Mouse (Mus musculus) urinary bladder, postnatal 25 days (tissue): Measurements from ENCODE around the gene Gm5767.
A peak's percentile ranks its signal among the peaks of the same experiment; 100 is the strongest.

ENCODE experiments used
- DNase-seq: peaks from one replicate; pipeline ENCODE4 v3.0.0; 2022; ENCODE audit warnings: low spot score

The Gm5767 gene

GRCm38 (mm10) chr16:8680470-8680869 lies at the start of gene Gm5767:
TSS of gene Gm5767 (plus strand) at chr16:8680770.
- no peak for DNase-seq

- DNase-seq, result no peak
These were observed 49.1 kb upstream of the Gm5767 start for GRCm38 (mm10) chr16:8631428-8631827.

GRCm38 (mm10) chr16:8636867-8637216 lies 43.7 kb upstream of the Gm5767 start:
- DNase-seq, result peak; percentile 31

- peak; percentile 75 for DNase-seq
These were observed 43.1 kb upstream of the Gm5767 start, which contains the start of the genes Pmm2 and Tmem186 for GRCm38 (mm10) chr16:8637217-8638051. TSS of gene Pmm2 (plus strand) at chr16:8637674. TSS of gene Tmem186 (minus strand) at chr16:8637712.

GRCm38 (mm10) chr16:8638131-8638530 lies 42.4 kb upstream of the Gm5767 start:
- DNase-seq, result no peak

DNA sequence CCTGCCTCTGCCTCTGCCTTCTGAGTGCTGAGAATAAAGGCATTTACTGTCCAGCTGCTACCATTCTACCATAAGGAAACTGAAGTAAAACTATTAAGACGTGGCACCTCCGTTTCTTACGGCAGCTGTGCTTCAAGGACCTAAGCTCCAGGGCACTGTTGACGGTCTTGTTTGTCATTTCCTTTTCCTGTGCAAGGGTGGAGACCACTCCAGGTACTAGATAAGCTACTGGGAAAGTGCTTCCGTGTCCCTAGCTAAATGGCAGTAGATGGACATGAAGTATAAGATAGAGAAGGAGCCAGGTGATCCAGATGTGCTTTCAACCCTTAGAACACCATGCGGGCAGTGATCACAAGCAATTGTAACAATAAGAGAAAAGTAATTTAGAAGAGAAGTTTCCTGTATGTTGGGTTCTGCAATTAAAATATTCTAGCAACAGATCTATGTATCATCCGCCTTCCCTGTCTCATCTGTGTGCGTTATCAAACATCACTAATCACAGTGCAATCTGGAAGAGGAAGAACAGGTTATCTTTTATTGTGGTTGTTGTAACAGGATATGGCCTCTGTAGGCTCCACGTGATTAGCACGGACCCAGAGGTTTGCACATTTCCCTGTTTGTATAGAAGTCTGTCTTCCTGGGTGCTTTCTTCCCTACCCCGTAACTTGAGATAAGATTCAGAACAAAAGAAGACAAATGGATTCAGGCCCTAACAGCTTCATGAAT lies 40.9 kb upstream of the Gm5767 start:
- no peak for DNase-seq

GRCm38 (mm10) chr16:8643855-8644254 lies 36.7 kb upstream of the Gm5767 start:
- peak; percentile 29 for DNase-seq

- no peak for DNase-seq
These were observed 35.0 kb upstream of the Gm5767 start for GRCm38 (mm10) chr16:8645546-8645945.

- DNase-seq, result no peak
These were observed 30.6 kb upstream of the Gm5767 start for GRCm38 (mm10) chr16:8650007-8650406.

- DNase-seq, result no peak
These were observed 25.5 kb upstream of the Gm5767 start for GRCm38 (mm10) chr16:8655108-8655507.

DNA sequence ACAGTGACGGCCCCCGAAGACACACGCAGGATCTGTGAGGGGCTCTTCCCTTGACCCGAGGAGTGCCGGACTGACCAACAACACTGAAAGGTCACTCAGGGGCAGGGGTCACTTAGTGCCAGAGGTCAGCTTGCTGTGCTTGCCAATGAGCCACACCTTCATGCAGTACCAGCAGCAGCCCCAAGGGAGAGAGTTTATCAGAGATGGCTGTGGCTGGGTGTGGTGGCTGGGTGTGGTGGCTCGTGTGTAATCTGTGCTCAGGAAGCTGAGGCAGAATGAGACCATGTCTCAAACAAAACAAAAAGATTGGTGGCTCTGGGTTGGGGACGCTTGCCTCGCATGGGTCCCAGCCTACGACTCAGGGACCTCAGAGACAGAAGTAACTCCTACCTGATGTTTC lies 25.0 kb upstream of the Gm5767 start:
- no peak for DNase-seq

DNA sequence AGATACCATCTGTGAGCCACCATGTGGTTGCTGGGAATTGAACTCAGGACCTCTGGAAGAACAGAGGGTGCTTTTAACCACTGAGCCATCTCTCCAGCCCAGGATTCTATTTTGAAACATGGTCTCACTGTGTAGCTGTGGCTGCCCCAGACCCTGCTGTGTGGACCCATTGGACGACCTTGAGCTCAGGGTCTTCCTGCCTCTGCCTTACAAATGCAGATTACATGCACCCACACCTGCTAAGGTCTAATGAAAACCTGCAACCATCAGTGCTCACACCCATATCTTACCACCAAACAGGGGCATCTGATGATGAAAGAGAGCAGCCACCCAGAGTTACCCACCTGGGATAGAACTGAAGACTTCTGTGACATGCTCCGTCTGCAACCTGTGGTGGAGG lies 24.3 kb upstream of the Gm5767 start:
- DNase-seq, result no peak

GRCm38 (mm10) chr16:8658349-8658748 lies 22.2 kb upstream of the Gm5767 start:
- no peak for DNase-seq

DNA sequence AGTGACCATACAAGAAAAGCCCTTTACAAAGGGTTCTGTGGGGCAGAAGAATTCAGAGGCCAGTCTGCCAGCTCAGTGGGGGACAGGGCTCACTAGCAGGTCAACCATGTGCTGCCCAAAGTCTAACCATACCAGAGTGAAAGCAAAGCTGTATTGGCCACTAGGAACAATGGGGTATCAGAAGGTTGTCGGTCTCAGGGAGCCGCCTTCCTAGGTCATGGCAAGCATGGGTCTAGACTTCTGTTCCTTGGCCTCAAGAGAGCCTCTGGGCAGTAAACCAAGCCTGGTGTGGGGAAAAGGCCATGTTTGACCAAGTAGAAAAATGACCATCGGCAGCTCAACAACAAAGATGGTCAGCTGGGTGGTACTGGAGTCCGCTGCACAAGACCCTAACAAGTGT lies 21.8 kb upstream of the Gm5767 start:
- DNase-seq, result no peak

- no peak for DNase-seq
These were observed 17.5 kb upstream of the Gm5767 start for GRCm38 (mm10) chr16:8663022-8663421.

- no peak for DNase-seq
These were observed 16.7 kb upstream of the Gm5767 start for GRCm38 (mm10) chr16:8663606-8664539.

DNA sequence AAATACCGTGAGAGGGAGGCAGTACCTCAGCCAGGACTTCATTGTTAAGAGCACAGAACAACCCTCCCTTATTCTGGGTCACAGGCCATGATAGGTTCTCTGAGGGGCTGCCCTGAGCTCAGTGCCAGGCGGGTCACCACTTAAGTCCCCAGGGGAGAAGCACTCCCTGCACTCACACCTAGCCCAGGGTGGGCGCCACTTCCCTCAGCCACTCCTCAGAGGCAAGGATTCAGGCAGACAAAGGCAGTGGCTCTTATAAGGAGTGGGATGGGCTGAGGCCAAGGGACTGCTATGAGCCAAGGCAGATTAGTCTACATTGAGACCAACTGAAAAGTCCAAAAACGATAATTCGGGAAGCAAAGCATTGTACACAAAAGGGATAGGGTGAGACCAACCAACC lies 15.2 kb upstream of the Gm5767 start:
- DNase-seq, result no peak

GRCm38 (mm10) chr16:8666452-8666851 lies 14.1 kb upstream of the Gm5767 start:
- peak; percentile 38 for DNase-seq

- DNase-seq, result no peak
These were observed 13.3 kb upstream of the Gm5767 start for GRCm38 (mm10) chr16:8667261-8667660.

DNA sequence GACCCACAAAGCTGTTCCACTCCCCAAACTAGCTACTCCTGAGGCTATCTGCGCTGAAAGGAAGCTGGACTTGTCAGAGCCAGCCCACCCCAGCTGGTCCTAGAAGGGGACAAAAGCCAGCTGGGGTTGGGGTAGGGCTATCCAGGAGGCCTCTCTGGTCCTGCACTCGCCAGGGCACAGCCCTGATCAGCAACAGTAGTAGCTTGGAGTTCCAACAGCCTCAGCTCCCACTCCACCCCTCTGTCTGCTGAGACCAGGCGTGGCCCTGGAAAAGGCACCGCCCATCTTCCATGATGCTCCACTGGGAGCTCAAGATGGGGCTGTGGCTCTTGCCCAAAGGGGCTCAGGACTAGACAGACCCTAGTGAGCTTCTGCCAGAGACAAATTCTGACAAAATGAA lies 12.8 kb upstream of the Gm5767 start:
- DNase-seq, result no peak

DNA sequence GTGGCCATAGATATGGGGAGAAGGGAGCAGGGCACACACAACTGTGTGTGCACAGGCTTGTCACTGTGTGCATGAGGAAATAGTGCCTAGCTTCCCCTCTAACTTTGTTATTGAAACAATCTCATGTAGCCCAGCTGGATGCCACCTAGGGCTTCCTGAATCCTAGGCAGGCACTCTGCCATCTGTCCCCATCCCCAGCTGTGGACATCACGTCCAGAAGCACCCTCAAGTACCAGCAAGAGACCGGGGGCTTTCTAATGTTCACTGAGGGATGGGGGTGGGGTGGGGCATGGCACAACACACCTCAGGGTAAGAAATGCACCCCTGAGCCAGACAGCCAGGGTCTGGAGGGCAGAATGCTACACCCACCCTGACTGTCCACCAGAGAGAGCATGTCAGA lies 12.2 kb upstream of the Gm5767 start:
- DNase-seq, result no peak

DNA sequence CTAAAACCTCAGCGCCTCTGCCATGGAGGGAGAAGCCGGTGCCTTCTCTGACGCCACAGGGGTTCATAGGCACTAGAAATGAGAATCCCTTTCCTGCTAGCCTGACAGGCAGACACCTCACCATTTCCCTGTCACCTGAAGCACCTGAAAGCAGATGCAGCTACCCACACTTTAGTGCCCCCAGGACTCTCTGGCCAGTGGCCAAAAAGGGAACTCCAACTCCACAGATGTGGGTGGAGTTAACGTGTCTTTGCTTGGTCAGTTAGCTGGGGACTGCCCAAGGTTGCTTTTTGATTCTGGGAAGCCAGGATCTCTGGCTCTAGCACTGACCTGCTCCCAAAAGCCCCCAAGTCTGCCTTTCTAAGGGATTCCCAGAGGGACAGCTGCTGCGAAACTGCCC lies 11.1 kb upstream of the Gm5767 start:
- no peak for DNase-seq
